Mouse (Mus musculus) mouse embryonic stem cell (cell line): Measurements from ENCODE around the gene Far1.

Experiments used
- in situ Hi-C, 2 experiments: fragments of 300-500 bp; cut with MboI; formaldehyde crosslinking; loops; 1 replicate in 1 of 2; 3 replicates in 1 of 2; pipeline ENCODE4 v1.14.3; 2019 to 2020; ENCODE audit warnings: low sequenced_read_pairs in 2 of 2, low pct_unique_long_range_greater_than_20kb in 1 of 2, mixed read lengths in 1 of 2; ENCODE audit not compliant: unreplicated experiment in 1 of 2

The Far1 gene

GRCm38 (mm10) chr7:113619768-113620167 lies 106.1 kb downstream of the Far1 start:
- in situ Hi-C loops = no loop called here
